Mouse (Mus musculus) liver, postnatal 0 days (tissue): Measurements from ENCODE around the gene Grik4.

ENCODE experiments used
- CTCF ChIP-seq: sonication (generic); IDR thresholded peaks from 2 replicates; pipeline ENCODE4 v1.5.1; 2016; ENCODE audit warnings: antibody characterized with exemption, low read depth
- EP300 ChIP-seq: IDR thresholded peaks from 2 replicates; pipeline ENCODE4 v1.6.1; 2016; ENCODE audit warnings: antibody characterized with exemption, low read depth, mild to moderate bottlenecking

DNA sequence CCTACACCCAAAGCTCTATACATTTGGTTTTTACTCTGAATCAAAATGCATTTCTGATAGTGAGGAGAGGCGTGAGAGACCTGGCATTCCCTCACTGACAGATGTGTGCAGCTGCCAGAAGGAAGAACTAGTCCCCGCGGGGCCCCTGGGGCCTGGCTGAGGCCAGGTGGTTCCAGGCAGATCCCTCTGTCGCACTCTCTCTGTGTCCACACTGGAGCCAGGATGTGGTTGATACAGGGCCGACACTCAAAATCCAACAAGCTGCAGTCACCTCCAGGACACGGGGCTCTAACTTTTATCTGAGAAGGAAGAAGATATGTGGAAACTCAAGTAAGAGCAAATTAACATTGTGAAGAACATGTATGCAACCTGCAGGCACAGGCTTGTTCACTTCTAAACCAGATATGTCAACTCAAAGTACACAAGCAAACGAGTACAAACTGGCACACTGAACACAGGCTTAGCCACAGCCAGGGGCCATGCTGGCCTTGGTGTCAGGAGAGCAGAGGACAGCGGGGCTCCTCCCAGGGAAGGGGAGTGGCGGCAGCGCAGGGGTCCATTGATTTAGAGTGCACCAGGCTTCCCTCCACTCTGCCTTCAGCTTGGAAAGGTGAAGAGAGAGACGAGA is 24.7 kb upstream of the Grik4 start:
- TF ChIP-seq CTCF (no peak), EP300 (no peak)
